Mouse (Mus musculus): ENCODE data around the gene Ikbke. TPM values are rescaled to one million over a fixed set of nuclear protein-coding genes. Genes with fewer than 3 reads are reported as not detected.

Gene Ikbke
- polyA plus RNA-seq, 1 experiment from 2014 or later = 0.75 TPM

DNA sequence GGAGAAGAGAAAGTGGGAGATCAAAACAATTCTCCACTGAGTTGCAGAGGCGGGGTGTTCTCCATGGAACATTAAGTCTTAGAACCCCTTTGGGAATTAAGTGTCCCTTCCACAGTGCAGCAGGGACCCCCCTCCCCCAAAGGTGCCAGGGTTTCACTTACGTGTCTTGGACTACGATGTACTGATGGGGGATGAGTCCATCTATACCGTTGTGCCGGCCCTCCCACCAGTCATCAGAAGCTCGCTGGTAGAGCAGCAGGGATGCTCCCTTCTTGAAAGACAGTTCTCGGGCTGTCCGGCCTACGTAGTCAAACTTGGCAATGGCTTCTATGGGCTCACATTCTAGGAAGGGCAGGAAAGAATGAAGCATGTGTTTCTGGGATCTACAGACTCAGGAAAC is 18.8 kb upstream of the Ikbke start:
- Histone ChIP-seq H3K4me1 (peaks cover 4% of the 10 kb centered on the region; the same call in 1 of the 2 replicates), H3K9me3 (no peaks in the 10 kb centered on the region), H3K9ac (no peak overlapping the region), H3K27ac (no peak overlapping the region), H3K27me3 (replicated peaks) (no peaks in the 10 kb centered on the region), H3K36me3 (peaks cover 22% of the 10 kb centered on the region), H3K4me3 (no peak overlapping the region), H3K4me2 (replicated peaks) (no peak overlapping the region)
- ATAC-seq (ENCODE audit: low FRiP score, low read depth) = no peak
- WGBS = 86% methylated on average over 9 of the region's 9 CpGs

DNA sequence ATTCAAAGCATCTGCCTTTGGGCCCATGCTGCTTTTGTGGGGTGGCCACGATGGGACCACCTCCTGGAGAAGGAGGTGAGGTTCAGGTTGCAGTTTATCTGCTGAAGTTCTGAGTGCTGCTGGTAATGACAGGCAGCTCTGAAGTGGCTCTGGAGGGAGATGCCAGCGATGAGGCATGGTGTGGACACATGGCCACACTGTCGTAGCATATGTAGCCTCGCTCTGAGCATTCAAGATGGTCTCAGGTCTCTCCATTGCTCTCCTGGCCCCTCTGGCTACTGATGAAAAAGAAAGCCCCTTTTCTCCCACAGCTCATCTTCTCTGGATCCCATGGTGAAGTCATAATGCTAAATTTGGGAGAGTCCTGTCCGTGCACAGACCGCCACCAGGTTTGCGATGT is 17.3 kb upstream of the Ikbke start:
- H3K36me3 ChIP-seq = peaks cover 36% of the 10 kb centered on the region
- H3K4me2 ChIP-seq (replicated peaks) = no peak overlapping the region
- no peak overlapping the region for H3K9ac ChIP-seq
- H3K27ac ChIP-seq = no peak overlapping the region
- ATAC-seq (ENCODE audit: low FRiP score, low read depth) = no peak
- WGBS = 94% methylated on average over 7 of the region's 7 CpGs
- no peaks in the 10 kb centered on the region for H3K9me3 ChIP-seq
- H3K27me3 ChIP-seq (replicated peaks) = no peaks in the 10 kb centered on the region
- no peak overlapping the region for H3K4me3 ChIP-seq
- peaks cover 4% of the 10 kb centered on the region; the same call in 1 of the 2 replicates for H3K4me1 ChIP-seq

DNA sequence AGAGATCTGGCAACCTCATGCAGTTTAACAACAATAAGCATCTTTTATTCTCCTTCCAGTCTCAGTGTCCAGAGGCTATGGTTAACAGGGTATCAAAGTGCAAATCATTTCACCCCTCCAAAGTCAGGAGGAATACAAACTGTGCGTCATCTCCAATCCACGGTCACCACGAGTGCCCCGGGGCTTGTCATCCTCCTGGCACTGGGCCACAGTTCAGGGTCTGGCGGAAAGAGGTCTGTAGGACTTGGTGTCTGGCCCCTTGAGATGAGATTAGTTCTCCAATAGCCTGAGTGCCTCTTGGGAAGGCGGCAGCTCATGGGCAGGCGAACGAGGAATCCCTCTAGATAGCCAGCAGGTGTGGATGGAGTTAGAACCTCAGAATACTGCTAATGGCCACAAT is 15.8 kb upstream of the Ikbke start:
- no peak overlapping the region for H3K27ac ChIP-seq
- WGBS = 73% methylated on average over 8 of the region's 8 CpGs
- H3K9me3 ChIP-seq = no peaks in the 10 kb centered on the region
- ATAC-seq (ENCODE audit: low FRiP score, low read depth) = no peak
- H3K4me1 ChIP-seq = peaks cover 4% of the 10 kb centered on the region; the same call in 1 of the 2 replicates
- H3K4me3 ChIP-seq = no peak overlapping the region
- peaks cover 36% of the 10 kb centered on the region for H3K36me3 ChIP-seq
- H3K4me2 ChIP-seq (replicated peaks) = no peak overlapping the region
- no peaks in the 10 kb centered on the region for H3K27me3 ChIP-seq (replicated peaks)
- no peak overlapping the region for H3K9ac ChIP-seq

DNA sequence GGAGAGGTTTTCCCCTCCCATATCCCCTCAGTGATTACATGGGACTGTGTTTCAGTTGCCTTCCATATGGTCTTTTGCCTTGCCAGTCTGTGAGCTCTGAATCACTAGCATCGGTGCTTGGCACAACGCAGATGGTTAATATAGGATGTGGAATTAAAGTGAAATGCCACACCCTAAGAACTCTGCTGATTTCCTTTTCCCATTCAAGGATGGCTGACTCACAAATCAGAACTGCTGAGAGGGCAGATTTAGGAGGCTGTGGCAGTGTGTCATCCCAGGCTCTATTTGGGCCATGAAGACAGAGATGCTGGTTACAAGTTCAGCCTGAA is 14.5 kb upstream of the Ikbke start:
- no peak overlapping the region for H3K27ac ChIP-seq
- H3K9me3 ChIP-seq = no peaks in the 10 kb centered on the region
- H3K9ac ChIP-seq = no peak overlapping the region
- WGBS = 94% methylated on average over 2 of the region's 2 CpGs
- H3K4me3 ChIP-seq = no peak overlapping the region
- ATAC-seq (ENCODE audit: low FRiP score, low read depth) = no peak
- no peaks in the 10 kb centered on the region for H3K27me3 ChIP-seq (replicated peaks)
- H3K36me3 ChIP-seq = peaks cover 43% of the 10 kb centered on the region
- no peak overlapping the region for H3K4me2 ChIP-seq (replicated peaks)
- peaks cover 4% of the 10 kb centered on the region; the same call in 1 of the 2 replicates for H3K4me1 ChIP-seq

DNA sequence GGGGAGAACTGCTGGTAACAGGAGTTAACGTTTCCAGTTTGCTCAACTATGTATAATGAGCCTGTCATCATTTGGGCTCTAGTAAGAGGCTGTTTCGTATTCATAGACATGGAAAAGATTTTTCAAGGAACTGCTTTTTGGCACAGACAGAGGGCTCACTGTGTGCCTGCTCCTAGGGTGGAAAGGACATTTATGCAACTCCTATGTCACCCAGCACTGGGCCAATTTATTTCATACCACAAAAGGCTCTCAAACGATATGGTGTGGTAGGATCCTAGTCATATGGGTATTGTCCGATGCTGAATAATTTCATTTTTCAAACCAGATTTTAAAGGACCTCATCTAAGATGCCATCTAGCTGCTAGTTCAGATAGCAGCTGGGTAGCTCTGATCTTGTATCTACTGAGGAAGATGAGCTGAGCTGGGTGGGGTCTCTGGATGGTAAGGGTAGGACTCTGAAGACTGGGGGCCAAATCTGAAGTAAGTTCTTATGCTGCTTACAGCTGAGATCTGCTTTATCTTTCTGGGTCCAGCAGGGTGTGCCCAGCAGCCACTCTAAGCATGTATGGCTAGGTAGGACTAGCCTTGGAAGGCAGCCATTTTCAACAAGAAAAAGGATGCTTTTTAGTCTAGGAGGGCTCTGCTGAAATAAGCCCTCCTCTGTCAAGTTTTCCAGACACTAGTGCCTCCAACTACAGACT is 14.0 kb upstream of the Ikbke start:
- ATAC-seq (ENCODE audit: low FRiP score, low read depth) = no peak
- Histone ChIP-seq H3K27ac (no peak overlapping the region), H3K9ac (no peak overlapping the region), H3K4me2 (replicated peaks) (no peak overlapping the region), H3K4me1 (peaks cover 4% of the 10 kb centered on the region; the same call in 1 of the 2 replicates), H3K4me3 (no peak overlapping the region), H3K27me3 (replicated peaks) (no peaks in the 10 kb centered on the region), H3K9me3 (no peaks in the 10 kb centered on the region), H3K36me3 (peaks cover 44% of the 10 kb centered on the region)
- WGBS = 92% methylated on average over 4 of the region's 4 CpGs

DNA sequence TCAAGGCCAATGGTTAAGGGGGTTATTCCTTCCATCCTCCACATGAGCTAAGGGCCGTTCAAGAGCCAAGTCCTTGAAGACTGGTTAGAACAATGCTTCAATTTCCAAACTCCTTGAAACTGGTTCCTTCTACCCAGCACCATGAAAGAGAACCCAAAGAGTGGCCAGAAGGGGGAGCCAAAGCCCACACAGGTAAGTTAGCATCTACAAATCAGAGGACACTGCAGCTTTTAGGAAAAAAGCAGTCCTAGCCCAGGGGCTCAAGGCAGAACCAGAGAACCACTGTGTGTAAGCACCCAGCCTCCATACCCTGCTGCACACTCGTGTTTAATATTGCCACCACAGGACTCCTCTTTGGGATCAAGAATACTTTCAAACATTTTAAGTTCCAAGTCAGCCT is 11.2 kb upstream of the Ikbke start:
- no peaks in the 10 kb centered on the region for H3K9me3 ChIP-seq
- H3K4me2 ChIP-seq (replicated peaks) = no peak overlapping the region
- 57% methylated on average over 2 of the region's 2 CpGs for WGBS
- no peaks in the 10 kb centered on the region for H3K27me3 ChIP-seq (replicated peaks)
- H3K4me3 ChIP-seq = no peak overlapping the region
- H3K36me3 ChIP-seq = peaks cover 28% of the 10 kb centered on the region
- no peak overlapping the region for H3K9ac ChIP-seq
- ATAC-seq (ENCODE audit: low FRiP score, low read depth) = 0 out of 2 replicates have a peak, but pooled peaks have one; percentile 19
- H3K27ac ChIP-seq = no peak overlapping the region
- peaks cover 4% of the 10 kb centered on the region; the same call in 1 of the 2 replicates for H3K4me1 ChIP-seq

GRCm38 (mm10) chr1:131288938-131289337 is 9.5 kb upstream of the Ikbke start:
- Histone ChIP-seq H3K27ac (no peak overlapping the region), H3K4me2 (replicated peaks) (no peak overlapping the region), H3K9ac (no peak overlapping the region), H3K9me3 (no peaks in the 10 kb centered on the region), H3K27me3 (replicated peaks) (no peaks in the 10 kb centered on the region), H3K4me3 (no peak overlapping the region), H3K4me1 (no peaks in the 10 kb centered on the region), H3K36me3 (peaks cover 23% of the 10 kb centered on the region)
- ATAC-seq (ENCODE audit: low FRiP score, low read depth) = no peak
- WGBS = 86% methylated on average over 6 of the region's 6 CpGs

DNA sequence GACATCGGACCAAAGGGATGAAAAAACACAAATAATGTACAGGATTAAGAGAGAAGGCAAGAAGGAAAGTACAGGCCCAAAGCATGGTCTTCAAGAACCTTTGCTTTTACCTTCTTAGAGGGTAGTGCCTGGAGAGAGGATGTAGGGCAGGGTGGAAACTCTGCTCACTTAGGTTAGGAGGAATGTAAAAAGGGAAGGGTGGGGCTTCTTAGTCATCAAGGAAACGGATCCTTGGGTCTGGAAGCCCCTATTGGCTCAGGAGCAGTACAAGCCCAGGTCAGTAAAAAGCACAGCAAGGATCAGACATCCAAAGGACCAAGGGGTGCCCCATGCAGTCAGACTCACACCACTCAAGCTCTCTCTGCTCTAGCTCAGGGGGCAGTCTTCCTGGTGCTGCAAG is 7.9 kb upstream of the Ikbke start:
- H3K4me2 ChIP-seq (replicated peaks) = no peak overlapping the region
- no peaks in the 10 kb centered on the region for H3K27me3 ChIP-seq (replicated peaks)
- no peak overlapping the region for H3K9ac ChIP-seq
- H3K27ac ChIP-seq = no peak overlapping the region
- WGBS = 74% methylated on average over 2 of the region's 2 CpGs
- no peak overlapping the region for H3K4me3 ChIP-seq
- ATAC-seq (ENCODE audit: low FRiP score, low read depth) = no peak
- H3K36me3 ChIP-seq = peaks cover 13% of the 10 kb centered on the region
- no peaks in the 10 kb centered on the region for H3K4me1 ChIP-seq
- no peaks in the 10 kb centered on the region for H3K9me3 ChIP-seq

GRCm38 (mm10) chr1:131286803-131287202 is 7.4 kb upstream of the Ikbke start:
- no peaks in the 10 kb centered on the region for H3K4me1 ChIP-seq
- no peak overlapping the region for H3K4me3 ChIP-seq
- WGBS = 91% methylated on average over 5 of the region's 5 CpGs
- H3K4me2 ChIP-seq (replicated peaks) = no peak overlapping the region
- ATAC-seq (ENCODE audit: low FRiP score, low read depth) = no peak
- peaks cover 9% of the 10 kb centered on the region for H3K36me3 ChIP-seq
- no peak overlapping the region for H3K9ac ChIP-seq
- no peaks in the 10 kb centered on the region for H3K27me3 ChIP-seq (replicated peaks)
- no peaks in the 10 kb centered on the region for H3K9me3 ChIP-seq
- H3K27ac ChIP-seq = no peak overlapping the region

- H3K36me3 ChIP-seq = peaks cover 9% of the 10 kb centered on the region
- no peak for ATAC-seq (ENCODE audit: low FRiP score, low read depth)
- no peaks in the 10 kb centered on the region for H3K4me1 ChIP-seq
- no peaks in the 10 kb centered on the region for H3K9me3 ChIP-seq
- H3K4me3 ChIP-seq = no peak overlapping the region
- H3K9ac ChIP-seq = no peak overlapping the region
- H3K4me2 ChIP-seq (replicated peaks) = no peak overlapping the region
- H3K27ac ChIP-seq = no peak overlapping the region
- H3K27me3 ChIP-seq (replicated peaks) = no peaks in the 10 kb centered on the region
- 83% methylated on average over 4 of the region's 4 CpGs for WGBS
Measured at GRCm38 (mm10) chr1:131284616-131285015, 5.2 kb upstream of the Ikbke start.

DNA sequence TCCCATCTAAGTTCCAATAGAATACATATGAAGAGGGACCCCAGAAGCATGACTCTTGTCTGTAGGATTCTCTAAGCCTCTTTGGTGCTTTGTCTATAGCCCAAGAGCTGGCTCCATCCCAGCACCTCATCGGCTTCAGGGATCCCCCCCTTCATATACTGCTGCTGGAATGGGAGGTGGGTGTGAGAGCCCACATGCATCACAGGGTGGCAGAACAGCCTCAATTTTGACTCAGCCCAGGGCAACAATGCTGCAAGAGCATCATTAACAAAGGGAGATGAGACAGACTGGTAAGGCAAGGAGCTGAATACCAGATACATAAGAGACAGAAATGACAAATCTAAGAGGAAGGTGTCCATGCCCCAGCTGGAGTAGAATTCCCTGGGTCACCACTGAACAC is 4.8 kb upstream of the Ikbke start:
- ATAC-seq (ENCODE audit: low FRiP score, low read depth) = no peak

GRCm38 (mm10) chr1:131281731-131282130 is 2.3 kb upstream of the Ikbke start:
- H3K27ac ChIP-seq = no peak overlapping the region
- WGBS = 66% methylated on average over 4 of the region's 4 CpGs
- H3K9me3 ChIP-seq = no peaks in the 10 kb centered on the region
- H3K36me3 ChIP-seq = no peaks in the 10 kb centered on the region; the same call in 1 of the 2 replicates
- H3K4me2 ChIP-seq (replicated peaks) = no peak overlapping the region
- no peak overlapping the region for H3K4me3 ChIP-seq
- ATAC-seq (ENCODE audit: low FRiP score, low read depth) = no peak
- H3K4me1 ChIP-seq = no peaks in the 10 kb centered on the region
- H3K27me3 ChIP-seq (replicated peaks) = no peaks in the 10 kb centered on the region
- no peak overlapping the region for H3K9ac ChIP-seq

More for the DNA sequence above, 4.8 kb upstream of the Ikbke start:
- Histone ChIP-seq H3K27ac (no peak overlapping the region), H3K4me2 (replicated peaks) (no peak overlapping the region), H3K4me1 (no peaks in the 10 kb centered on the region), H3K36me3 (peaks cover 4% of the 10 kb centered on the region), H3K27me3 (replicated peaks) (no peaks in the 10 kb centered on the region), H3K9ac (no peak overlapping the region), H3K9me3 (no peaks in the 10 kb centered on the region), H3K4me3 (no peak overlapping the region)
- 91% methylated on average over 1 of the region's 1 CpGs for WGBS

DNA sequence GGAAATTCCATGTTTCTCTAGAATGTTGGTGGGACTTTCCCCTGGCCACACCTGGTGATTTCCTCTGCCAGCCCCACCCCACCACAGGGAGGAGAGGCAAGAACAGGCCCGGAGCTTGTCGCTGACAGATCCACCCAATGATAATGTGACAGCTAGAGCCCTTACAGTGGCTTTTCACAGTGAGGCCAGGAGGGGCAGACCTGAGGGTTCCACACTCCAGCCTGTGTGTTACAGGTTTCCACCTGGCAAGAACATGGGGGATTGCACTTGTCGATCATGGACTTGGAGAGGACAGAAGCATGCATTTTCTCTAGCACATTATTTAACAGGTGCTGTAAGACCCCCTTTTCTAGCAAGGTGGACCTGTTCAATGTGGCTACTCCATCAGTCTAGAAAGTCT is 874 bp upstream of the Ikbke start:
- H3K27ac ChIP-seq = no peak overlapping the region
- ATAC-seq (ENCODE audit: low FRiP score, low read depth) = no peak
- 70% methylated on average over 3 of the region's 3 CpGs for WGBS
- H3K36me3 ChIP-seq = no peaks in the 10 kb centered on the region
- no peaks in the 10 kb centered on the region for H3K9me3 ChIP-seq
- no peaks in the 10 kb centered on the region for H3K4me1 ChIP-seq
- no peak overlapping the region for H3K4me3 ChIP-seq
- H3K4me2 ChIP-seq (replicated peaks) = no peak overlapping the region
- no peaks in the 10 kb centered on the region for H3K27me3 ChIP-seq (replicated peaks)
- no peak overlapping the region for H3K9ac ChIP-seq

All from neural tube, embryonic 12.5 days (tissue).